Mouse (Mus musculus): ENCODE measurements around the gene Cnbp.

DNA sequence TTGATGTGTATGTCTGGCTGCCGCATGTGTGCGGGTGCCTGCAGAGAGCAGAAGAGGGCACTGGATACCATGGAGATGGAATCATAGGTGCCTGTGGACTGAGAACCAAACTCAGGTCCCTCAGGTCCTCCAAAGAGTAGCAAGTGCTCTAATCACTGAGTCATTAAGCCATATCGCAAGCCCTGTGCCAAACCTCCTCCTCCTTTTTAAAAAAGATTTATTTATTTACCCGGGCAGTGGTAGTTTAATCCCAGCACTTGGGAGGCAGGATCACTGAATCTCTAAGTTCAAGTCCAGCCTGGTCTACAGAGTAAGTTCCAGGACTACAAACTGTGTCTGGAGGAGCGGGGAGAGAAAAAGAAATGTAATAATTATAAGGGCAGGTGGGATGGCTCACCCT lies 36.4 kb downstream of the Cnbp start:
- TF ChIP-seq POLR2A (IDR thresholded peaks at IDR 0.05; ENCODE audit: borderline replicate concordance, control insufficient read depth, low read depth, low read length) (no peak), CTCF (IDR thresholded peaks at IDR 0.05; ENCODE audit: control insufficient read depth, insufficient read depth, low read length) (no peak)

Measured in bone marrow, adult 2 months (tissue).